Mouse (Mus musculus): ENCODE measurements around the gene Nkpd1. TPM values are rescaled to one million over a fixed set of nuclear protein-coding genes. Genes with fewer than 3 reads are reported as not detected.

Nkpd1 gene
- polyA plus RNA-seq, 1 experiment from 2014 or later = 0.14 TPM

- Histone ChIP-seq H3K36me3 (peaks cover 44% of the 10 kb centered on the region), H3K27me3 (no peaks in the 10 kb centered on the region), H3K9ac (replicated peaks) (peak within 1 kb of the TSS; percentile 96), H3K4me2 (peak within 1 kb of the TSS; percentile 91), H3K9me3 (peaks cover 9% of the 10 kb centered on the region; the same call in 1 of the 2 replicates), H3K4me1 (replicated peaks) (peaks cover 38% of the 10 kb centered on the region), H3K4me3 (replicated peaks) (peak within 1 kb of the TSS; percentile 99), H3K27ac (peak within 1 kb of the TSS; percentile 89)
- 2% methylated on average over 19 of the region's 19 CpGs for WGBS
- no peak for ATAC-seq (ENCODE audit: insufficient number of reproducible peaks, insufficient read depth, low FRiP score, low TSS enrichment, low read depth)
These were observed 45.2 kb downstream of the Nkpd1 start, which contains the start of gene Ppp1r37 for GRCm38 (mm10) chr7:19562643-19563410. TSS of gene Ppp1r37 (minus strand) at chr7:19563076.

DNA sequence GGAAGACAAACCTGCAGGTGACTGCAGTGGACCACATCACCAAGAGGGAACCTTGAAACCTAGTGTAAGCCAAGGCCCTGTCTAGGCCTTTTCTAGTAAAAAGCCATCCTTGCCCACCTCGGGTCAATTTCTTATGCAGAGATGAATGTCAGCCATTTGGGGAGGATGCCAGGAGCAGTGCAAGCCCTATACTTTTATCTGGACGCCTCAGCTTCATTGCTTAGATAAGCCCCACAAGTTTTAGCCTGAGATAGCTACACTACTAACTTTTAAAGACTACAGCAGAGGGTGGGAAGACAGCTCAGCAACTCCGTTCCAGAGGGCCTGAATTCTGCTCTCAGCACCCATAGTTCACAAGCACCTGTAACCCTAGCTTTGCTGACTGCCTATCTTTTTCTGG, 46.2 kb downstream of the Nkpd1 start:
- no peak overlapping the region for H3K27ac ChIP-seq
- no peak for ATAC-seq (ENCODE audit: insufficient number of reproducible peaks, insufficient read depth, low FRiP score, low TSS enrichment, low read depth)
- no peak overlapping the region for H3K4me3 ChIP-seq (replicated peaks)
- WGBS = 85% methylated on average over 3 of the region's 3 CpGs
- peaks cover 44% of the 10 kb centered on the region for H3K36me3 ChIP-seq
- H3K9ac ChIP-seq (replicated peaks) = no peak overlapping the region
- peaks cover 33% of the 10 kb centered on the region for H3K4me1 ChIP-seq (replicated peaks)
- H3K9me3 ChIP-seq = peaks cover 9% of the 10 kb centered on the region; the same call in 1 of the 2 replicates
- no peak overlapping the region for H3K4me2 ChIP-seq
- H3K27me3 ChIP-seq = no peaks in the 10 kb centered on the region

DNA sequence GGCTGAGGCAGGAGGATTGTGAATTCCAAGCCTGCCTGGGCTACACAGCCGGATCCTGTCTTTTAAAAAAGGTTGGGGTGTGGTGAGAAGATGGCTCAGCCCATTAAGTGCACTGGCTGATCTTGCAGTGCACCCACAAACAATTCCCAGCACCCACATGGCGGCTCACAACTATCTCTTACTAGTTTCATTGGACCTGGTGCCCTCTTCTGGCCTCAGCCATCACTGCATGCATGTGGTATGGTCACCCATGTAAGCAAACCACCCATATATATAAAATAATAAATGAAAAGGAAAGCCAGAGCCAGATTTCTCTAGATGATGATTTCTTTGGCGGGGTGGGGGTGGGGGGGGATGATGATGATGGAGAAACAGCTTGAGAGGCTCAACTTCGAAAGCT, 46.8 kb downstream of the Nkpd1 start:
- H3K4me3 ChIP-seq (replicated peaks) = no peak overlapping the region
- peaks cover 50% of the 10 kb centered on the region for H3K36me3 ChIP-seq
- H3K9ac ChIP-seq (replicated peaks) = no peak overlapping the region
- H3K27ac ChIP-seq = no peak overlapping the region
- no peak for ATAC-seq (ENCODE audit: insufficient number of reproducible peaks, insufficient read depth, low FRiP score, low TSS enrichment, low read depth)
- 82% methylated on average over 4 of the region's 4 CpGs for WGBS
- H3K9me3 ChIP-seq = peaks cover 9% of the 10 kb centered on the region; the same call in 1 of the 2 replicates
- H3K27me3 ChIP-seq = no peaks in the 10 kb centered on the region
- peaks cover 27% of the 10 kb centered on the region for H3K4me1 ChIP-seq (replicated peaks)
- no peak overlapping the region for H3K4me2 ChIP-seq

- ATAC-seq (ENCODE audit: insufficient number of reproducible peaks, insufficient read depth, low FRiP score, low TSS enrichment, low read depth) = no peak
- H3K4me2 ChIP-seq = no peak overlapping the region
- no peaks in the 10 kb centered on the region for H3K27me3 ChIP-seq
- peaks cover 63% of the 10 kb centered on the region for H3K36me3 ChIP-seq
- no peak overlapping the region for H3K9ac ChIP-seq (replicated peaks)
- H3K27ac ChIP-seq = no peak overlapping the region
- H3K9me3 ChIP-seq = peaks cover 9% of the 10 kb centered on the region; the same call in 1 of the 2 replicates
- H3K4me1 ChIP-seq (replicated peaks) = peaks cover 14% of the 10 kb centered on the region
- 100% methylated on average over 2 of the region's 2 CpGs for WGBS
- no peak overlapping the region for H3K4me3 ChIP-seq (replicated peaks)
These were observed 48.2 kb downstream of the Nkpd1 start for GRCm38 (mm10) chr7:19565803-19566202.

GRCm38 (mm10) chr7:19567426-19567825, 49.8 kb downstream of the Nkpd1 start:
- Histone ChIP-seq H3K4me1 (replicated peaks) (peaks cover 18% of the 10 kb centered on the region), H3K4me3 (replicated peaks) (no peak overlapping the region), H3K9ac (replicated peaks) (no peak overlapping the region), H3K9me3 (peaks cover 9% of the 10 kb centered on the region; the same call in 1 of the 2 replicates), H3K4me2 (no peak overlapping the region), H3K36me3 (peaks cover 65% of the 10 kb centered on the region), H3K27me3 (no peaks in the 10 kb centered on the region), H3K27ac (no peak overlapping the region)
- WGBS = 95% methylated on average over 8 of the region's 8 CpGs
- no peak for ATAC-seq (ENCODE audit: insufficient number of reproducible peaks, insufficient read depth, low FRiP score, low TSS enrichment, low read depth)

DNA sequence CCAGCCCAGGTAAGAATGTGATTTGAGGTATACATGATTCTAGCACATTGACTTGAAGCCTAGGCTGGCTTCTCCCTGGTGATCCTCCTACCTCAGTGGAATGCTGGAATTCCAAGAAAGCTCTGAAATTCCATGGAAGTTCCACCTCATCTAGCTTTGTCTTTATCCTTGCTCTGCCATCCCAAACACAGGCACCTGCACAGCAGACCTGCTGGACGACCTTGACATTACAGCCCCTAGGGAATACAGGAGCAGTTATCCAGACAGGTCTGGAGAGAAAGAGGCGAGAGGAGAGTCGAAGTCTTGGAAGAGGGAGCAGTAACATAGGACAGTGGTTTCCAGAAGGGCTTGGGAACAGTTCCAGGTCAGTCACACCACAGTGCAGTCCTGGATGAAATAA, 52.0 kb downstream of the Nkpd1 start:
- ATAC-seq (ENCODE audit: insufficient number of reproducible peaks, insufficient read depth, low FRiP score, low TSS enrichment, low read depth) = no peak
- H3K4me1 ChIP-seq (replicated peaks) = peaks cover 16% of the 10 kb centered on the region
- no peak overlapping the region for H3K9ac ChIP-seq (replicated peaks)
- H3K36me3 ChIP-seq = peaks cover 52% of the 10 kb centered on the region
- no peak overlapping the region for H3K27ac ChIP-seq
- no peak overlapping the region for H3K4me3 ChIP-seq (replicated peaks)
- H3K9me3 ChIP-seq = peaks cover 5% of the 10 kb centered on the region; the same call in 1 of the 2 replicates
- H3K27me3 ChIP-seq = peaks cover 1% of the 10 kb centered on the region; the same call in 1 of the 2 replicates
- no peak overlapping the region for H3K4me2 ChIP-seq
- WGBS = 77% methylated on average over 3 of the region's 3 CpGs

- Histone ChIP-seq H3K9me3 (no peaks in the 10 kb centered on the region), H3K27me3 (peaks cover 35% of the 10 kb centered on the region), H3K4me2 (peak overlapping the region; percentile 74), H3K36me3 (peaks cover 28% of the 10 kb centered on the region), H3K9ac (replicated peaks) (peak overlapping the region; percentile 88), H3K4me3 (replicated peaks) (peak overlapping the region; percentile 75), H3K27ac (peak overlapping the region; percentile 84), H3K4me1 (replicated peaks) (peaks cover 29% of the 10 kb centered on the region)
- WGBS = under 1% methylated on average over 53 of the region's 53 CpGs
- ATAC-seq (ENCODE audit: insufficient number of reproducible peaks, insufficient read depth, low FRiP score, low TSS enrichment, low read depth) = peak; percentile 50; the same call in 1 of the 2 replicates
These were observed 55.5 kb downstream of the Nkpd1 start for GRCm38 (mm10) chr7:19572926-19573775.

- Histone ChIP-seq H3K9ac (replicated peaks) (peak overlapping the region; percentile 88), H3K27me3 (peaks cover 41% of the 10 kb centered on the region), H3K4me2 (peak overlapping the region; percentile 74), H3K4me3 (replicated peaks) (peak overlapping the region; percentile 75), H3K27ac (peak overlapping the region; percentile 84; the same call in 1 of the 2 replicates), H3K9me3 (no peaks in the 10 kb centered on the region), H3K36me3 (peaks cover 22% of the 10 kb centered on the region), H3K4me1 (replicated peaks) (peaks cover 30% of the 10 kb centered on the region)
- ATAC-seq (ENCODE audit: insufficient number of reproducible peaks, insufficient read depth, low FRiP score, low TSS enrichment, low read depth) = no peak
- 20% methylated on average over 16 of the region's 16 CpGs for WGBS
These were observed 56.1 kb downstream of the Nkpd1 start for GRCm38 (mm10) chr7:19573776-19574140.

Other genes starting within 250 kb of the Nkpd1 start
- gene Vasp, start 246.0 kb upstream of the Nkpd1 start, polyA plus RNA-seq (2016; fragmentation: Nextera tagmentation; extraction: Ambion mirVana) = 66.4 and 68.8 TPM in 2 replicates
- gene Ppm1n, start 237.8 kb upstream of the Nkpd1 start, polyA plus RNA-seq (2016; fragmentation: Nextera tagmentation; extraction: Ambion mirVana) = not detected in 2 replicates
- gene Rtn2, start 235.2 kb upstream of the Nkpd1 start, polyA plus RNA-seq (2016; fragmentation: Nextera tagmentation; extraction: Ambion mirVana) = 12.4 and 12.8 TPM in 2 replicates
- gene Fosb, start 207.8 kb upstream of the Nkpd1 start, polyA plus RNA-seq (2016; fragmentation: Nextera tagmentation; extraction: Ambion mirVana) = 0.18 and 0.20 TPM in 2 replicates
- gene Ercc1, start 173.1 kb upstream of the Nkpd1 start, polyA plus RNA-seq (2016; fragmentation: Nextera tagmentation; extraction: Ambion mirVana) = 92.3 and 105 TPM in 2 replicates
- gene Cd3eap, start 158.4 kb upstream of the Nkpd1 start, polyA plus RNA-seq (2016; fragmentation: Nextera tagmentation; extraction: Ambion mirVana) = 28.4 TPM in 2 replicates
- 7.1 and 9.3 TPM in 2 replicates for gene Ppp1r13l, start 158.1 kb upstream of the Nkpd1 start, polyA plus RNA-seq (2016; fragmentation: Nextera tagmentation; extraction: Ambion mirVana)
- 22.9 and 23.8 TPM in 2 replicates for gene Ercc2, start 135.8 kb upstream of the Nkpd1 start, polyA plus RNA-seq (2016; fragmentation: Nextera tagmentation; extraction: Ambion mirVana)
- 6.7 and 7.8 TPM in 2 replicates for gene Klc3, start 113.7 kb upstream of the Nkpd1 start, polyA plus RNA-seq (2016; fragmentation: Nextera tagmentation; extraction: Ambion mirVana)
- 0.25 and 0.42 TPM in 2 replicates for gene Ckm, start 113.1 kb upstream of the Nkpd1 start, polyA plus RNA-seq (2016; fragmentation: Nextera tagmentation; extraction: Ambion mirVana)
- gene Mark4, start 59.0 kb upstream of the Nkpd1 start, polyA plus RNA-seq (2016; fragmentation: Nextera tagmentation; extraction: Ambion mirVana) = 13.5 and 13.6 TPM in 2 replicates
- 1.5 and 1.8 TPM in 2 replicates for gene Exoc3l2, start 54.5 kb upstream of the Nkpd1 start, polyA plus RNA-seq (2016; fragmentation: Nextera tagmentation; extraction: Ambion mirVana)
- gene Bloc1s3, start 9.5 kb upstream of the Nkpd1 start, polyA plus RNA-seq (2016; fragmentation: Nextera tagmentation; extraction: Ambion mirVana) = 3.6 and 4.1 TPM in 2 replicates
- gene Trappc6a, start 9.4 kb upstream of the Nkpd1 start, polyA plus RNA-seq (2016; fragmentation: Nextera tagmentation; extraction: Ambion mirVana) = 79.4 and 80.0 TPM in 2 replicates
- 33.2 and 39.7 TPM in 2 replicates for gene Ppp1r37, start 45.2 kb downstream of the Nkpd1 start, polyA plus RNA-seq (2016; fragmentation: Nextera tagmentation; extraction: Ambion mirVana)
- 0.38 and 0.61 TPM in 2 replicates for gene Zfp296, start 59.4 kb downstream of the Nkpd1 start, polyA plus RNA-seq (2016; fragmentation: Nextera tagmentation; extraction: Ambion mirVana)
- gene Gemin7, start 59.8 kb downstream of the Nkpd1 start, polyA plus RNA-seq (2016; fragmentation: Nextera tagmentation; extraction: Ambion mirVana) = 167 and 170 TPM in 2 replicates
- 77.4 and 78.4 TPM in 2 replicates for gene Clasrp, start 86.6 kb downstream of the Nkpd1 start, polyA plus RNA-seq (2016; fragmentation: Nextera tagmentation; extraction: Ambion mirVana)
- gene Relb, start 111.6 kb downstream of the Nkpd1 start, polyA plus RNA-seq (2016; fragmentation: Nextera tagmentation; extraction: Ambion mirVana) = 5.8 and 7.3 TPM in 2 replicates
- 92.6 and 94.2 TPM in 2 replicates for gene Clptm1, start 147.2 kb downstream of the Nkpd1 start, polyA plus RNA-seq (2016; fragmentation: Nextera tagmentation; extraction: Ambion mirVana)
- 0.97 TPM in 1 of 2 replicates, not detected in the other for gene Apoc2, start 160.1 kb downstream of the Nkpd1 start, polyA plus RNA-seq (2016; fragmentation: Nextera tagmentation; extraction: Ambion mirVana)
- gene Gm44805, start 163.6 kb downstream of the Nkpd1 start, polyA plus RNA-seq (2016; fragmentation: Nextera tagmentation; extraction: Ambion mirVana) = not detected in 2 replicates
- gene Apoc4, start 163.6 kb downstream of the Nkpd1 start, polyA plus RNA-seq (2016; fragmentation: Nextera tagmentation; extraction: Ambion mirVana) = not detected in 2 replicates
- gene Apoc1, start 174.8 kb downstream of the Nkpd1 start, polyA plus RNA-seq (2016; fragmentation: Nextera tagmentation; extraction: Ambion mirVana) = 4.6 and 7.0 TPM in 2 replicates
- gene Apoe, start 181.3 kb downstream of the Nkpd1 start, polyA plus RNA-seq (2016; fragmentation: Nextera tagmentation; extraction: Ambion mirVana) = 114 and 131 TPM in 2 replicates
- 166 and 174 TPM in 2 replicates for gene Tomm40, start 197.6 kb downstream of the Nkpd1 start, polyA plus RNA-seq (2016; fragmentation: Nextera tagmentation; extraction: Ambion mirVana)
- gene Nectin2, start 232.6 kb downstream of the Nkpd1 start, polyA plus RNA-seq (2016; fragmentation: Nextera tagmentation; extraction: Ambion mirVana) = 65.0 and 74.9 TPM in 2 replicates